Mouse (Mus musculus) olfactory bulb, adult 2 months (tissue): ENCODE results near the gene Aass. TPM values are rescaled to one million over a fixed set of nuclear protein-coding genes. Genes with fewer than 3 reads are reported as not detected.
"Not testable (repeated sequence)": the region's sequence is repeated elsewhere in the genome, so short reads cannot be mapped to it uniquely, and the experiment has no call there.

Experiments
- H3K27ac ChIP-seq: fragments of 200-500 bp; 2 replicates; pipeline ENCODE4 v1.5.1; 2012; ENCODE audit warnings: low read depth, low read length; ENCODE audit not compliant: insufficient read depth
- H3K4me1 ChIP-seq: fragments of 200-500 bp; 2 replicates; pipeline ENCODE4 v1.6.1; 2012; ENCODE audit warnings: low read length; ENCODE audit not compliant: control insufficient read depth, insufficient read depth
- H3K4me3 ChIP-seq: fragments of 200-500 bp; 2 replicates; pipeline ENCODE4 v1.5.1; 2012; ENCODE audit warnings: mild to moderate bottlenecking, low read depth, low read length, moderate library complexity; ENCODE audit not compliant: insufficient read depth
- CTCF ChIP-seq: fragments of 200-500 bp; IDR thresholded peaks from 2 replicates; pipeline ENCODE4 v1.5.1; 2012; ENCODE audit warnings: low read depth, mild to moderate bottlenecking, low read length, moderate library complexity; ENCODE audit not compliant: insufficient read depth
- POLR2A ChIP-seq: fragments of 200-500 bp; IDR thresholded peaks from 2 replicates; pipeline ENCODE4 v1.6.1; 2012; ENCODE audit warnings: mild to moderate bottlenecking, low read depth, low read length, moderate library complexity; ENCODE audit not compliant: insufficient read depth
- WGBS: fragments of 180-500 bp; shearing (Covaris S2); methylation state at CpG from one replicate; pipeline ENCODE4 v1.1.7; 2018; 5-methylcytosine and 5-hydroxymethylcytosine counted together
- polyA plus RNA-seq: library from polyadenylated mRNA; stranded (reverse); fragments of >200 nt; gene quantifications from 2 replicates; pipeline ENCODE4 v1.2.4, GENCODE M21; 2012; ENCODE audit warnings: low replicate concordance; ENCODE audit not compliant: missing spikeins, insufficient read depth, insufficient read length

Aass gene
- polyA plus RNA-seq, 1 experiment = not detected

- no peak overlapping the region for H3K4me3 ChIP-seq
- WGBS = 92% methylated on average over 2 of the region's 2 CpGs
- TF ChIP-seq CTCF = no peak
- TF ChIP-seq POLR2A = no peak
- H3K4me1 ChIP-seq = no peaks in the 10 kb centered on the region
- no peak overlapping the region for H3K27ac ChIP-seq
Observed at GRCm38 (mm10) chr6:23124823-23125222, 8.0 kb downstream of the Aass start.

DNA sequence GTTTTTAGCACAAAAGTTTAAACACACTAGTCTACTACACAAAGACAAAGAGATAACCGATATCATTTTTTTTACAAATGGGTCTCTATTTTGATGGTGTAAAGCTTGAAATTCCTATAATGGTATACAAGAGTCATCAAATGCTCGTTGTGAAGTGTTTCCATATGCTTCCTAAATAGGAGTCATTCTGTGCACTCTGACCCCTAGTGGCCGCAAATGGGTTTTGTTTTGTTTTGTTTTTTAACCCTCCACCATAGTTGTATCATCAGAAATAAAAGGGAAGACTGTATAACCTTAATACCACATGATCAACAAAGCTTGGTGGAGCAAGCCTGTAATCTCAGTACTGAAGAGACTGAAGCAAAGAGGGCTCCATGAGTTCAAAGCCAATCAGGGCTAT lies 9.9 kb downstream of the Aass start:
- Histone ChIP-seq H3K4me3 (no peak overlapping the region), H3K27ac (no peak overlapping the region), H3K4me1 (no peaks in the 10 kb centered on the region)
- TF ChIP-seq POLR2A = no peak
- no peak for TF ChIP-seq CTCF
- WGBS = 43% methylated on average over 3 of the region's 3 CpGs

DNA sequence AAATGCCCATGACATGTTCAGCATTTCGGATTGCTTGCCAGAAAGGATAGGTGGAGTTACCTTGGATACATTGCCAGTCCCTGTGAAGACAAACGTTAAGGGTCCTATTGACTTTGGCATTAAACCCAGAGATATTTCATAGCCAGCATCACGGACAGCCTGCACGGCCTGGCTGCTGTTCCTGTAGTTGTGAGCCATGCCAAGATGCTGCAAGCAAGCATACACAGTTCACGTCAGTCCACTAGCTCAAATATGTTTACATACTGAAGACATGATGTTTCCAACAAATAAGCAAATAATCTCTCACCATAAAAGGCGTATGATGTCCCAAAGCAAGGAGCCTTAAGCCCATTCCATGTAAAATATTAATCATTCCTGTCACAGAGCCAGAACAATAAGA lies 18.0 kb downstream of the Aass start:
- no peak overlapping the region for H3K27ac ChIP-seq
- 78% methylated on average over 6 of the region's 6 CpGs for WGBS

GRCm38 (mm10) chr6:23107069-23107468 lies 25.7 kb downstream of the Aass start:
- TF ChIP-seq POLR2A = no peak
- no peak overlapping the region for H3K4me3 ChIP-seq
- H3K4me1 ChIP-seq = no peaks in the 10 kb centered on the region
- 90% methylated on average over 4 of the region's 4 CpGs for WGBS
- H3K27ac ChIP-seq = no peak overlapping the region

More for the DNA sequence above, 18.0 kb downstream of the Aass start:
- no peak for TF ChIP-seq CTCF
- no peak for TF ChIP-seq POLR2A
- no peak overlapping the region for H3K4me3 ChIP-seq
- no peaks in the 10 kb centered on the region for H3K4me1 ChIP-seq

GRCm38 (mm10) chr6:23106373-23106772 lies 26.4 kb downstream of the Aass start:
- 50% methylated on average over 4 of the region's 4 CpGs for WGBS
- Histone ChIP-seq H3K27ac (no peak overlapping the region), H3K4me1 (no peaks in the 10 kb centered on the region), H3K4me3 (no peak overlapping the region)
- TF ChIP-seq CTCF (no peak), POLR2A (no peak)

DNA sequence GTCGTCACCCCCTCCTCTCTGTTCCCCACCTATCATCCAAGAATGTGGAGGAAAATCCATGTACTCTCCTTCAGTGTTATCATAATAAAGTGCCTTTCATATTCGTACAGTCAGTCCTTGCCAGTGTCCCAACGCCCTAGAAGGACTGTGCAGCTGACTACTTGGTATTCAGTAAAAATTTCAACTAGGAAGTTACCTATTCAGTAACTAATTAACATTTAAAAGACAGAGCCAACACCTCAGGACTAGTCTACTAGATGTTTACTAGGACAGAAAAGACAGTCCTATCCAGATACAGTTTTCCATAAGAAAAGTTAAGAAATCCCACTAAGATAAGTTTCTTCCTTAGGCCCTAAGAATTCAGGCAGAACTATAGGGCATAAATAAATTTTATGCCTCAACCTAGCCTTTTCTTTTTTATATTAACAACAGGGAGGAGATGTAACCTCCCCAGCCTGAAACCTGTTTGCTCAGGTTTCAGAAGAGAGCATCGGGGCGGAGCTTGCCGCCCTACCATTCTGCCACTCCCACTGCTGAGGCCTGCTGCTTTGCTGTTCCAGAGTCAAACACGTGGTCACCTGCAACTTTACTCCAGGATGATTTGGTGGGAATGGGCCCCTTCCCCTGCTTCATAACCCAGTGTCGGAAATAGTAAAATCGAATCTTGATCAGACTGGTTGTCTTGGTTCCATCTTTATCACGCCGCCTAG lies 42.3 kb downstream of the Aass start:
- 97% methylated on average over 11 of the region's 11 CpGs for WGBS
- not testable (repeated sequence) for H3K4me1 ChIP-seq, H3K4me3 ChIP-seq, H3K27ac ChIP-seq

DNA sequence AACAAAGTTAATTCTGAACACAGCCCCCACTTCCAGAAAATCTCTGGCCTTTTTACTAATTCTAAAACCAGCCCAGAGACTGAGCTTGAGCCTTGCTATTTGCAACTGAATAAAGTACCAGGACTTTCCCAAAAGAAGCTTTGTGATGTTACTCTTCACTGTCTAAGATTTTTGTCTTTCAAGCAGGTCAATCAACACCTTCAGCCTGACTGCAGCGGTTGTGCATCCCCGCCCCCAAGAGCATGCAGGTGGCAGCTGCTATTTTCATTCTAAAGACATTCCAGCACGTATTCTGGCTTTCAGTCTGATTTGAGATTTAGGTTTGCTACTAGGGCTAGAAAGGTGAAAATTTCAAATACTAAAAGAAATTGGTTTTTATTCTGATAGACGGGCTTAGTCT lies 43.5 kb downstream of the Aass start:
- H3K4me3 ChIP-seq, H3K27ac ChIP-seq, H3K4me1 ChIP-seq: not testable (repeated sequence)
- WGBS = 90% methylated on average over 4 of the region's 4 CpGs

DNA sequence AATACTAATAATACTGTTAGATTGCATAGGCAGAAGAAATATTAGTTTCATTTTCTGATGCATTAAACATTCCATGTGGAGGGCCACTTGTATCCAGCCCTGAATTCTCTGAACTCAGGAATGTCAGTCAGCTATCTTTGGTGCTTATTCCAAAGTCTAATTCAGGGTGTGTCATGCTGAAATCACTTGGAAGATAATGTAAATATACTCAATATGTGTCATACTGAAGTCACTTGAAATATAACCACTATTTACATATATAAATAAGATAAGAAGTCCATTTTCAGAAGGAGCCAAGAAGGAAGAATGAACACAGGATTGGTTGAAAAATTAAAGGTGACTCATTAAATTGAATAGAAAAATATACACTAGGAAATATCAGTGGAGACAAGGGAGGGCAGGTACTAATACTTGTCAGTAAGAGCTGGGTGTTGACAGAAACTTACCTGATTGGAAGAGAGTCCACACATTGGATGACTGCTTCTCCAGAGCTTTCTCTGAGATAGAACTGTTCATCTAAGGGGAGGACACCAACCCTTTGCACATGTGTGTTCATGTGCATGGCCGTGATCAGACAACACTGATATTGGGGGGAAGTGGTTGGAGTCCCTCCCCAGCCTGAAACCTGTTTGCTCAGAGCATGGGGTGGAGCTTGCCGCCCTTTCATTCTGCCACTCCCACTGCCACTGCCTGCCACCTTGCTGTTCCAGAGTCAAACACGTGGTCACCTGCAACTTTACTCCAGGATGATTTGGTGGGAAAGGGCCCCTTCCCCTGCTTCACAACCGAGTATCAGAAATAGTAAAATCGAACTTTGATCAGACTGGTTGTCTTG lies 48.0 kb downstream of the Aass start:
- WGBS = 88% methylated on average over 5 of the region's 5 CpGs
- TF ChIP-seq POLR2A (no peak), CTCF (no peak)
- Histone ChIP-seq H3K4me1 (no peaks in the 10 kb centered on the region), H3K4me3 (no peak overlapping the region), H3K27ac (no peak overlapping the region)

DNA sequence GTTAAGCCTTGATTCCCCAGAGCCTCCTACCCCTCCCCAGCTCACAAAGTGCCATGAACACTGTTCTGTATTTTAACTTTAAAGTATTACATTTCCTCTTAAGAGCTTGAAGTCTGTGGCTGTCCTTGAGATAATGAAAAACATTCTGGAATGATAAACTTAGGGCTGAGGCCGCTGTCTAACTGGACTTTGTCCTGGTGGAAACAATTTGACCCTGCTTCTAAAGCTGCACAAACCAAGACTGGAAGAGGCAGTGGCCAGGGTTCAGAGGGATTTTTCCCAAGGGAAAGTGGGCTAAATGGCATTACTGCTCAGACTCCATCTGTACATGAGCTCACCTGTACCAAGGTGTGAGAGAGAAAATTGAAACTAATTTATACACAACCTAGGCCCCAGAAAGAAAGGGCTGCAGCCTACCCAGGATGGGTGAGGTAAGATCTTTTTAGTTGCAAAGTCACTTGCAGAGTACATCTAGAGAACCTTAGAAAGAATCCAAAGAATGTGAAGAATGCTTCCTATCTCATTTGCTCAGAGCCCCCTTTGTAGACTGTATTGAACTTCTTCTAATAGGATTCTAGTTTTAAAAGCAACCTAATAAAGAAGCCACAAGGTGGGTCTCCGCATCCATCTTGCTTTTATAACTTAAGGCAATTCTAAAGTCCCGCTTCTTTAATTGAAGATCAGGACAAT lies 52.6 kb downstream of the Aass start:
- Histone ChIP-seq H3K4me1 (no peaks in the 10 kb centered on the region), H3K27ac (no peak overlapping the region), H3K4me3 (no peak overlapping the region)
- TF ChIP-seq CTCF = no peak
- TF ChIP-seq POLR2A = no peak
- WGBS = 88% methylated on average over 3 of the region's 3 CpGs
